8 mouse cellular contexts compared by ENCODE assay signal in genomic region chr11:72606694-72607407, GRCm38 (mm10). TPM values are rescaled to one million over a fixed set of nuclear protein-coding genes. Genes with fewer than 3 reads are reported as not detected.
DNase-seq lines count a peak whose midpoint lies in the region; ATAC-seq and TF ChIP-seq lines count a peak whose summit lies in the region.

TSS of gene Ube2g1 (plus strand) at chr11:72607283.

- H3K27ac ChIP-seq in bone marrow macrophage, adult 2 months (ENCODE audit: insufficient read depth, low read depth, low read length) = peak within 1 kb of the TSS; percentile 85
- H3K27ac ChIP-seq in embryonic fibroblast, embryonic 13.5 days (ENCODE audit: insufficient read depth, low read length) = peak within 1 kb of the TSS; percentile 93
- peak within 1 kb of the TSS; percentile 96 for H3K27ac ChIP-seq in kidney, embryonic 14.5 days (ENCODE audit: low read depth, low read length)
- H3K27ac ChIP-seq in limb, embryonic 15.5 days = peak within 1 kb of the TSS; percentile 99

- H3K9me3 ChIP-seq in kidney, embryonic 14.5 days (ENCODE audit: control insufficient read depth, low read length) = no peaks in the 10 kb centered on the region
- H3K9me3 ChIP-seq in limb, embryonic 15.5 days = no peaks in the 10 kb centered on the region

- TF ChIP-seq POLR2A in bone marrow macrophage, adult 2 months (IDR thresholded peaks at IDR 0.05; ENCODE audit: borderline replicate concordance, low read depth, low read length) = 0 out of 2 replicates have a peak, but pooled peaks have one; percentile 71
- peak; percentile 87 for TF ChIP-seq POLR2A in embryonic fibroblast, embryonic 13.5 days (IDR thresholded peaks at IDR 0.05; ENCODE audit: low read depth, low read length)

- H3K9ac ChIP-seq in kidney, embryonic 14.5 days (ENCODE audit: low read depth, low read length) = peak within 1 kb of the TSS; percentile 96
- peak within 1 kb of the TSS; percentile 95 for H3K9ac ChIP-seq in limb, embryonic 15.5 days

- H3K4me2 ChIP-seq in kidney, embryonic 14.5 days (replicated peaks; ENCODE audit: low read depth, low read length) = peak within 1 kb of the TSS; percentile 58
- H3K4me2 ChIP-seq in limb, embryonic 15.5 days = peak within 1 kb of the TSS; percentile 71

- no peak for TF ChIP-seq CTCF in bone marrow macrophage, adult 2 months (IDR thresholded peaks at IDR 0.05; ENCODE audit: low read depth, low read length)
- no peak for TF ChIP-seq CTCF in embryonic fibroblast, embryonic 13.5 days (IDR thresholded peaks at IDR 0.05; ENCODE audit: borderline replicate concordance, insufficient read depth, low read length)

- H3K4me3 ChIP-seq in bone marrow macrophage, adult 2 months (ENCODE audit: insufficient read depth, low read length) = peak within 1 kb of the TSS; percentile 92
- peak within 1 kb of the TSS; percentile 69 for H3K4me3 ChIP-seq in embryonic fibroblast, embryonic 13.5 days (ENCODE audit: insufficient read depth, low read length)
- H3K4me3 ChIP-seq in kidney, embryonic 14.5 days (ENCODE audit: low read length) = peak within 1 kb of the TSS; percentile 97
- peak within 1 kb of the TSS; percentile 94 for H3K4me3 ChIP-seq in limb, embryonic 15.5 days

- ATAC-seq in kidney, embryonic 14.5 days (ENCODE audit: low FRiP score, low TSS enrichment) = peak; percentile 94
- ATAC-seq in limb, embryonic 15.5 days (ENCODE audit: insufficient number of reproducible peaks, low FRiP score, low TSS enrichment, low read depth) = peak; percentile 96

- H3K4me1 ChIP-seq in bone marrow macrophage, adult 2 months (ENCODE audit: control insufficient read depth, insufficient read depth, low read length) = peaks cover 17% of the 10 kb centered on the region
- peaks cover 2% of the 10 kb centered on the region; the same call in 1 of the 2 replicates for H3K4me1 ChIP-seq in embryonic fibroblast, embryonic 13.5 days (ENCODE audit: control insufficient read depth, insufficient read depth, low read length)
- 0 out of 2 replicates have a peak, but pooled peaks cover 5% of the 10 kb centered on the region for H3K4me1 ChIP-seq in kidney, embryonic 14.5 days (ENCODE audit: control insufficient read depth, insufficient read depth, low read length)
- peaks cover 9% of the 10 kb centered on the region; the same call in 1 of the 2 replicates for H3K4me1 ChIP-seq in limb, embryonic 15.5 days

- DNase-seq in A20 (ENCODE audit: low read depth, low spot score) = peak; percentile 100
- DNase-seq in heart, adult 9 months (ENCODE audit: low spot score in 2 of 2) = peak; percentile 98 to 99
- peak; percentile 95 to 98 for DNase-seq in monocyte, adult 2 months (ENCODE audit: low read depth in 1 of 2, low spot score in 2 of 2)
- DNase-seq in spleen, postnatal 36 days (ENCODE audit: low spot score in 2 of 2) = peak; percentile 99 to 100

- H3K27me3 ChIP-seq in kidney, embryonic 14.5 days (ENCODE audit: control insufficient read depth, insufficient read depth, low read length) = no peaks in the 10 kb centered on the region
- no peaks in the 10 kb centered on the region for H3K27me3 ChIP-seq in limb, embryonic 15.5 days

- H3K36me3 ChIP-seq in kidney, embryonic 14.5 days (ENCODE audit: control insufficient read depth, insufficient read depth, low read length) = no peaks in the 10 kb centered on the region
- no peaks in the 10 kb centered on the region for H3K36me3 ChIP-seq in limb, embryonic 15.5 days

- WGBS in kidney, embryonic 14.5 days = 3% methylated on average over 56 of the region's 56 CpGs
- 2% methylated on average over 56 of the region's 56 CpGs for whole genome bisulfite sequencing in limb, embryonic 15.5 days

RNA-seq across cellular contexts. Expression of gene Ube2g1, which starts in this region (rescaled TPM):
- polyA plus RNA-seq in bone marrow macrophage, adult 2 months (2012; ENCODE audit: insufficient read depth, insufficient read length, missing spikeins) = 20.2 and 24.1 TPM in 2 replicates
- polyA plus RNA-seq in embryonic fibroblast, embryonic 13.5 days (2011; ENCODE audit: insufficient read length, low read depth, missing spikeins) = 37.4 and 44.0 TPM in 2 replicates
- polyA plus RNA-seq in kidney, embryonic 14.5 days (2014; fragmentation: Nextera tagmentation; extraction: Ambion mirVana) = 68.1 and 82.1 TPM in 2 replicates
- 63.3 and 65.7 TPM in 2 replicates for polyA plus RNA-seq in limb, embryonic 15.5 days (2015; fragmentation: Nextera tagmentation; extraction: Ambion mirVana)

Comparison
In these comparisons a context has a peak if more than half of its experiments do, and no peak if none do; other contexts are left out.
1. Peak in every context shown above with its lines: DNase-seq, ATAC-seq, H3K4me3 ChIP-seq and H3K27ac ChIP-seq.